Comparison of ENCODE assay signal across 9 mouse cellular contexts in the genomic region with DNA sequence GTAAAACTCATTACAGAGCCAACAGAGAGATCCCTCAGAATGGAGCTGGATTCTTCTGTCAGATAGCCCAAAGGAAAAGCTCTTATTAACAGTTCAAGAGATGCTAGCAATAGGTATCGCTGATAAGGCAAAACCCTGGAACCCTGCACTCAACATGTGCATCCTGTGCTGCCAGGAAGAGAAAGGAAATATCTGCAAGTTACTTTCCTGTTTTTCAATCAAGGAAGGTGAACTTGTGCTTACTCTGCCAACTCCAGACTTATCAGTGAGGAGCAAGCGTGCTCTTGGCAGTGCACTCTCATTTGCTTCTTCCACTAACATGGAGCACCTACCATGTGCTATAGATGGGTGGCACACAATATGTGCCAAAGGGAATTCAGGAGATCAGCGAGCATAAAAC.
A peak's percentile ranks its signal among the peaks of the same experiment; 100 is the strongest.
DNase-seq lines count a peak whose midpoint lies in the region; ATAC-seq lines count a peak whose summit lies in the region.
"Had no signal": no experiment of that assay in that cellular context is flagged by ENCODE, and none has a peak within 500 bp of the region (broad histone marks: within the 10 kb centered on the region; RNA-seq: fewer than 3 reads in every experiment).

No protein-coding gene starts in this region.

- no peaks in the 10 kb centered on the region for H3K9me3 ChIP-seq in megakaryocyte, embryonic 14.5 days
- H3K9me3 ChIP-seq: liver, embryonic 13.5 days had no signal

- peak; percentile 34 to 51 for DNase-seq in heart, postnatal 10 days
- DNase-seq in kidney, postnatal 25 days: peak; percentile 40 to 65
- no peak for DNase-seq in B cell, adult 2 months
- DNase-seq in T-cell, adult 2 months (ENCODE audit: low spot score): no peak
- no peak for DNase-seq in thymus, postnatal 4 days
- DNase-seq: liver, embryonic 13.5 days had no signal

- peaks cover 19% of the 10 kb centered on the region for H3K4me1 ChIP-seq in megakaryocyte, embryonic 14.5 days
- H3K4me1 ChIP-seq: liver, embryonic 13.5 days had no signal

- peak overlapping the region; percentile 6 for H3K4me3 ChIP-seq in megakaryocyte, embryonic 14.5 days (replicated peaks)
- H3K4me3 ChIP-seq: erythroblast, embryonic 14.5 days; liver, embryonic 13.5 days had no signal

- intact Hi-C loops in heart, postnatal 10 days (cut with DNase I): no loop called here

- H3K27me3 ChIP-seq in megakaryocyte, embryonic 14.5 days (replicated peaks): no peaks in the 10 kb centered on the region
- H3K27me3 ChIP-seq: liver, embryonic 13.5 days had no signal

- no peak for ATAC-seq in megakaryocyte, adult 5-6 weeks (ENCODE audit: poor library complexity, severe bottlenecking)

- H3K36me3 ChIP-seq in megakaryocyte, embryonic 14.5 days (replicated peaks; ENCODE audit: low read length): no peaks in the 10 kb centered on the region
- H3K36me3 ChIP-seq: liver, embryonic 13.5 days had no signal

Comparison
In these comparisons a context has a peak if more than half of its experiments do, and no peak if none do; other contexts are left out.
1. DNase-seq: peak in heart, postnatal 10 days (2 of 2) and kidney, postnatal 25 days (2 of 2); none in B cell, adult 2 months (0 of 2), T-cell, adult 2 months (single experiment) and thymus, postnatal 4 days (single experiment).